Mouse (Mus musculus): ENCODE results near the gene Bag5.

DNA sequence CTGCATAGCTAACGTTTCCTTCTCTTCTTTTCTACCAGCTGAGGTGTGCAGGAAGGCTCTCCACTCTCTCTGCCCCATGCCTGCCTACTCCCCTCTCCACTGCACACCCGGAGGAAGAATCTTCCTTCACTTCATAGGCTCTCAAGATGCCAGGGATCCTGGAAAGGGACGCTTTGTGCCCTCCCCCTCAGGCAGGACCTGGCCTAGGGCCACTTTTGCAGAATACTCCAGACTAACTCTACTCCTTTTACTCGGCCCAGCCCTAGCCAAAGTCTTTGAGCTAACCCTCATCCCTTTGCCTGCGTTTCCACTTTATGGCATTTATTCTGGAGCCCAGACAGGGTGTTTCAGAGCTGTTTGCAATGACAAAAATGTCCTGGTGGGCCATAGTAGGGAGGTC is 35.6 kb downstream of the Bag5 start:
- TF ChIP-seq CTCF (IDR thresholded peaks at IDR 0.05; ENCODE audit: low read depth) (no peak), EP300 (IDR thresholded peaks at IDR 0.05; ENCODE audit: low read depth) (no peak)

Data from liver, embryonic 14.5 days (tissue).